Mouse (Mus musculus): Measurements from ENCODE around the gene Tmem255b.

Tmem255b gene

DNA sequence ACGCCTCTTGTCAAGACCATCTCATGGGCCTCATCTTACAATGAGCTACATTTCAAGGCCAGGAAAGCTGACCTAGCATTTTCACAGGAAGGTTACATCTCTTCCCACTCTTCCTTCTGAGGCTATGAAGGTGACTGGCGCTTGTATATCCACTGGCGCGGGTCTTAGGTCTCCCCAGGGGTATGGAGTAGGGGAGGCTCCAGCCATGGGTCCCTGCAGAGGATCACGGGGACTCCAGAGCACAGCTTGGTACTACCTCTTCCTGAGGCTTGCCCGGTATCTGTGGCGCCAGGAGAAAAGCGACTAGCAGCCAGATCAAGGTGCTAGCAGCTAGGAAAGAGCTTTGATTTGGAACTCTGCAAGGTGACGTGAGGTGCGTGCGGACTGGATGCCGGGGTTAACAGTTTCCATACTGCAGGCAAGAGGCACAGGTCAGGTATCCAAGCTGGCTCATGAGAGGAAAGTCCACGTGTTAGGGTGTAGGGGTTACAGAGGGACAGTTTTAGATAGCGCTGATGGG, 56.6 kb downstream of the Tmem255b start:
- DNase-seq (ENCODE audit: low spot score in 2 of 2): no peak

DNA sequence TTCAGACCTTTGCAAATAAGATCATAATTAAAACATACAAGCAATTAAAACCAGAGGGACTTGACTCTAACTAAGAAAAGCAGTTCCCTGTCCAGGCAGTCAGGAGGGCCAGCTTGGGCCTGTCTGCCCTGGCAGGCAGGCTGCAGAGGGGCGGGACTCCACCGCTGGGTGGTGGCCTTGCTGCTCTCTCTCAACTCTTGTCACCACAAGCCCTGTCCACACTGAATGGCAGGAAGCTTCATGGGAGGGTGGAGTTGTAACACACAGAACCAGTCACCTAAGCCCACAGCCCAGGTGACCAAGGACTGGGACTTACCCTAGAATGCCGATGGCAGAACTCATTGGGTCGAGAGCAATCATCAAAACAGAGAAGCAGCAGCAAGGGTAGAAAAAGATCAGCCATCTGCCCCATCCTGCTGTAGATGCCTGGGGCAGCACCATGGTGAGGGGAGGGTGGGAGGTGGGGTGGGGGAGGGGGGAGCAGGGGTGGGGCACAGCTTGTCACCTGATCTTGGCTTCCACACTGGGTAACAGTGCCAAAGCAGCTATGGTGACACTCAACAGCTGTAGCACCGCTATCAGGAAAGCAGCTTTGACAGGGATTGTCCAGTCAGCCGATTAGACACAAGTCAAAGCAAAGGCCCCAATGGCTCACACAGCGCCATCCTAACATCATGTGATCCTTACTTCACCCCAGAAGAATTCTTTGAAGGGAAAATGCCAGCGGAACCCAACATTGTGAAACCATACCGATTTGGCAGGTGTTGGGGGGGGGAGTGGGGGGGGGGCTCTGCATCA, 57.4 kb downstream of the Tmem255b start:
- DNase-seq (ENCODE audit: low spot score in 2 of 2): peak; percentile 73 to 83

- DNase-seq (ENCODE audit: low spot score in 2 of 2): peak in 1 of 2 experiments; percentile 25
Measured at GRCm38 (mm10) chr8:13493011-13493410, 58.0 kb downstream of the Tmem255b start.

DNA sequence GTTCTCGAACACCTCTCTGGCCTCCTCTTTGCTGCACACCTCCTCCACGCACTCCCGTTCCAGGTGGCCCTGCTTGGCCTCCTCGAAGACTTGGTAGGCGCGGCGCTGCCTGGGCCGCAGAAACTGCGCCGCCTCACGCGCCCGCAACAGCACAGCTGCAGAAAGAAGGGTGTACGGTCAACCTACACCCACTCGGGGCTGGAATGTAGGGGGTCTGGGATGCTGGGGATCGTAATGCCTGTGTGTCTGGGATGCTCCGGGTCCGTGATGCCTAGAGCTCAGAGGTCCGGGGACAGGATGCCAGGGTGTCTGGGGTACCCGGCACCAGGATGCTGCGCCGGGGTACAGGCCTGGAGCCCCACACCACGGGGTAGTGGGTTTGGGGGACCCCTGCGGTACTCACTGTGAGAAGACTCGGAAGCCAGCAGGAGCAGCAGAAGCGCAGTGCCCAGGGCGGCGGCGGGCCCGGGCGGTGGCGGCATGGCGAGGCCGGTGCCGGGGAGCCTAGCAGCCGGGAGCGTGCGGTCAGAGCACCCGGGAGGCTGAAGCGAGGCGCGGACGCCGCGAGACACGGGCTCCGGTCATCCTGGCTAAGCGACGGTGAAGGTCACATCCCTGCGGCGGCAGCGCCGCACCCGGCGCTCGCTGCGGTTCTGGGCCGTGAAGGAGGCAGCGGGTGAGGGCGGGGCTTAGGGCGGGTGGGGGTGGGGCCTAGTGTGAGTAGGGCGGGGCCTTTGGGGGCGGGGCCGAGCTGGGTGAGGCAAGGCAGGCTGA, 59.1 kb downstream of the Tmem255b start, which contains the start of gene Gas6:
Gene Gas6 (minus strand): TSS at position 633 of the 774 bp plus-strand sequence.
- peak; percentile 41 to 57 for DNase-seq (ENCODE audit: low spot score in 2 of 2)

GRCm38 (mm10) chr8:13501221-13501620, 66.2 kb downstream of the Tmem255b start:
- no peak for DNase-seq (ENCODE audit: low spot score in 2 of 2)

- DNase-seq (ENCODE audit: low spot score in 2 of 2): no peak
Measured at GRCm38 (mm10) chr8:13503936-13504606, 69.1 kb downstream of the Tmem255b start.

GRCm38 (mm10) chr8:13504894-13505674, 70.1 kb downstream of the Tmem255b start:
- no peak for DNase-seq (ENCODE audit: low spot score in 2 of 2)

DNA sequence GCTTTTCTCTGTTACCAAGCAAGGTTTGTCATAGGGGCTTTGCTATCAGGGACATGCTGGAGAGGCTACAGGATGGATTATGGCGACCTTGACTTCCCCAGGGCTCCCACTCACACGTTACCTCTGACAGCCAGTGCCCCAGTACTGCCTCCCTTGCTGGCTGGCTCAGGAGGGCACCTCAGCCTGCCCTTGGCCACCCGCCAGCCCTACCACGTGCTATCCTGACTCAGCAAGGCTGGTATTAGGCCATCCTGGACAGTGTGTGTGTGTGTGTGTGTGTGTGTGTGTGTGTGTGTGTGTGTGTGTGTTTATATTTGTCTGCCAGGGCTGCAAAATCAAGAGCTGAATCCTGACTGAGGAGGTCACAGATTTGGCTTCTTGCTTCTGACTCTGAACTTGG, 71.9 kb downstream of the Tmem255b start:
- DNase-seq (ENCODE audit: low spot score in 2 of 2): peak; percentile 87 to 89

DNA sequence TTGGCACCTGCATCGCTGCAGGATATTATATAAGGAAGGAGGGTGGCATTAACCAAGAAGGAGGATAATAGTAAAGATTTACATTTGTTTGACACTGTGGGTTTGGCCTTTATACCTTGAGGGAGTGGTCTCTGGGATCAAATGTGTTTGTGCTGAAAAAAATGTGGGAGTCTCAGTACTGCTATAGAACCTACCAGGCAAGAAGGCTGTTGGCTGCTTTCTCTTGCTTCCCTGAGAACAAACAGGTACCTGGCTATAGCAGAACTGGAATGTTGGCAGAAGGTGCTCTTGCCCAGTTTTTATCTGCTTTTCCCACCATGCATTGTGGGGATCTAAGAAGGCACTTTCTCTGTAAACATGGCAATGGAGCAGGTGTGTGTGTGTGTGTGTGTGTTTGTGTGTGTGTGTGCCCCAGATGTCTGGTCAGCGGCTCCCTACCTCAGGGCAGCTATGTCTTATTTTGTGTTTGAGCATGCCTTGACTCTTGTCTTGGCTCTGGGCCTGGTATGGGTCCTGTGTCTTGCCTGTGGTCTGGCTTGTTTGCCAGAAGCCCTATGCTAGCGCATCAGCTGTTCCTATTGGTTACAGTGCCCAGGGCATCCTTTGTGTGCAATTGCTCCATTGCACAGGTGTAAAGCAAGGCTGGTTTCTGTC, 72.4 kb downstream of the Tmem255b start:
- no peak for DNase-seq (ENCODE audit: low spot score in 2 of 2)

DNA sequence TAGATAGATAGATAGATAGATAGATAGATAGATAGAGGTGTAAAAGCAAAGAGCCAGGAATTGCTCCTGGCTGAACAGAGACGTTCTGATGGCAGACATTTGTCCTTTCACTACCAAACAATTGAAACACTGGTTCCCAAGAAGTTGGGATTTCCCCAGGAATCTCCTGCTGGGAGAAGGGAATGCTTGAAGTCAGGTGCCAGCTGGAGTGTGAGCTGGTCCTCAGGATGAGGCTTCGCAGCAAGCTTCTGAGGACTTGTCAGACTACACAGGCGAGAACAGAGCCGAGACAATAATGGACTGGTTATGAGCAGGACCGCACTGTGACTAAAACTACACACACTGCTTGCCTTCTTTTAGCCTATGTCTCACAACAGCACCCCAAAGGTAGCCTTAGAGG, 77.0 kb downstream of the Tmem255b start:
- no peak for DNase-seq (ENCODE audit: low spot score in 2 of 2)

GRCm38 (mm10) chr8:13512677-13513076, 77.7 kb downstream of the Tmem255b start:
- no peak for DNase-seq (ENCODE audit: low spot score in 2 of 2)

DNA sequence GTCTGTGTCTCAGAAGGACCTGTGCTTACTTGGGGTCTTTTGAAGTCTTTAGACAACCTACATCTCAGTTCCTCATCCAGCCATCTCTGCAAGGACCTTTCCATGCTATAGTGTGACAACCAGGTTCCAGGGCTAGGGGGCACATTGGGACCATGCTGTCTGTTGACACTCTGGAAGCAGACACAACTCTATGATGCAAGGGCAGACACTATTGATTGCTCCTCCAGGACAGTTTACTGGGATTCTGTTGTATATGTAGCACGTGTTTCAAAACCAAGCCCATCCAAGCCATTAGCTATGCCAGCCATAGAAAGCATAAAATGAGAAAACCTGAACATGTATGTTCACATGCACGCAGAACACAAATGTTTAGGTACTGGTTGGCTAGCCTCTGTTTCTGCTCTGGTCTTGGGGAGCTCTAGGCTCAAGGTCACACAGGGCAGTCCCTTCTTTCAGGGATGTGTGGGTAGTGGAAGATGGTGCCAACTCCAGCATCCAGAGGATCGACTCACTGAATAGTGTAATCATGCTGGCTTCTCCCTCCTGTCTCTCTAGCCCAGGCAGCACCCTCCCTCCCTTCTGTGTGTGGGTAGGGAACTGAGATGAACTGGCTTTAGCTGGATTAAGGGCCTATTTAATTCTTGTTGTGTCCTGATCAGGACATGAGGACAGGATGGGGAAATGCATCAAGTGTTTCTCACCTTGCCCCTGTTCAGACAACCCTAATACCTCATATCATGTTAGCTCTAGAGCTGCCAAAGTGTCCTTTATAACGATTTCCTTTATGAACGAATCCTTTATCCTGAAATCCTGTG, 78.8 kb downstream of the Tmem255b start:
- DNase-seq (ENCODE audit: low spot score in 2 of 2): no peak

DNA sequence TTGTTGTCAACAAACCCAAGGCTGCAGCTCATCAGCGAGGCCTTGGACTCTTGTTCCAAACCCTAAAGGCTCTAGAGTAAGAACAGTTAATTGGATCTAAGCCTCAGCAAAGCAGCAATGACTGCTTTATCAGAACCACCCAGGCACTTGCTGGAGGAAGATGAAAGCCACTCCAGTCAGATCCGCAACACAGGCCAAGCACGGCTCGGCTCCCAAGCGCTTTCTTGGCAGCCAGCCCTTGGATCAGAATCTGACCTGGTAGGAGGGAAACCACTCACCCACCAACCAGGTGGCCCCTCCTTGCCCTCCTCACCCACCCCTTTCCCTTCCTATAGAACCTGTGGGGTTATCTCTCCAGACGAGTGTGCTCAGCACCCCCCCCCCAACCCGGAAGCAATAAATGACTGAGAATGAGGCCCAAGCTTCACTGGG, 81.0 kb downstream of the Tmem255b start:
- peak in 1 of 2 experiments; percentile 63 for DNase-seq (ENCODE audit: low spot score in 2 of 2)

DNA sequence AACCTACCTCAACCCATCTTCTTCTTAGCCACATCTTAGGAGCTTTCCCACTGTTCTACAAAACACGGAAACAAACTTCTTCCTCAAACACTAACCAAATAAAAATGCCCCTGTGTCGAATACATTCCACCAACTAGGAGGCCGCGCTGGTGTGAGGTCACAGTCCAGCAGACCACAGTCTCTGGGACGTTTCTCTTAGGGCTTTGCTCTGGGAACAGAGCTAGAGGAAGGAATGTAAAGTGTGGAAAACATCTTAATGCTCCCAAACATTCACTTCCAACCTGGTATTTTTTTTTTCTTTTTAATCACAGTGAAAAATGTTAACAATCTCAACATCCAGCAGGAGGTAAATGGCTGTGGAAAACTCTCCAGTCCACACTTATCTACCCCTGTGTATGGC, 81.7 kb downstream of the Tmem255b start:
- DNase-seq (ENCODE audit: low spot score in 2 of 2): no peak

- DNase-seq (ENCODE audit: low spot score in 2 of 2): no peak
Measured at GRCm38 (mm10) chr8:13517284-13517781, 82.3 kb downstream of the Tmem255b start.
